Mouse (Mus musculus): Measurements from ENCODE around the gene Fut2. TPM values are rescaled to one million over a fixed set of nuclear protein-coding genes. Genes with fewer than 3 reads are reported as not detected.

Gene Fut2
- total RNA-seq, 2 experiments from 2014 or later = not detected

DNA sequence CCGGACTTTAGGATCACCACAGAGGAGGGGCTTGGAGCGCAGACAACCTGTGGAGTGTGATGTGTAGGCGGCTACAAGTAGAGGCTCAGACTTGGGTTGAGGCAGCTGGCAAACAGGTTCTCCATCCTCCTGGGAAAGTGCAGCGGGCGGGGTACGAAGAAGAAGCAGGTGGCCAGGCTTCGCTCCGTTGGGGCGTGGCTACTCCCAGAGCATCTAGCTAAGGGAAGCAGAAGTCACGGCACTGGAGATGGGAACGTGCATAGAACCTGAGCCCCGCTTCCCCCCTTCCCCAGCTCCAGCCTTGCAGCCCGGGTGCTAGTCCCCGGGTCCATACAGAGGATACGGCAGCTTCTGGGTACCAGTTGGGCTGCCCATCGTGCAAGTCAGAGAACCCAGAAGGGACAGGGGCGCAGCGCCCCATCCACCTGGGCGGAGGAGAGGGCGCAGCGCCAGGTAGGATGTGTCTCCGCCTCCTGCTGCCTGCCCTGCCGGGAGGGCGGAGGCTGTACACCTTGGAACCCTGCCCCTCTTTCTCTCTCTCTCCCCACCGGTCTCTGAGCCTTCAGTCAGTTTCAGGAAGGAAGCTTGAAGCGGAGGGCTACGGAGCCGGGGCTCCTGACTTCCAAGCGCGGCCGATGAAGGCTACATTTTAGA is 49.0 kb downstream of the Fut2 start, which contains the start of gene Fut1:
TSS of gene Fut1 (plus strand) at position 248 of the 654 bp plus-strand sequence.
- no peak for DNase-seq (ENCODE audit: low spot score in 2 of 2)

DNA sequence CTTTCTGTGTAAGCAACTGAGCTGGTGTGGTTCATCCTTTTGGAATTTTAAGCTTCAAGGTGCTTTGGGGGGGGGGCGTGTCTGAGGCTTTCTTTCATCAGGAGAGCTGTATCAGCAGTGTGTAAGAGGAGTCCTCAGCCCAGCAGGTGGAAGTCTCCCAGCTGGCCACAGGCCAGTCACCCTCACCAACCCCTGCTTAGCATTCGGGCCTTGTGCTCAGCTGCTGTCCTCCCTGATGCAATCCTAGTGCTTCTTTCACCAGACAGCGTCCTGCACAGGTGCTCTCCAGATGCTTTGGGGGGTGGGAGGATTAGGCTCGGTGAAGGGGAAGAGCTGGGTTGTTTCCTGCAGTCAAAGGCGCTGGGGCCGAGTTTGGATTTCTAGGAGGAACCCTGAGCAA is 49.9 kb downstream of the Fut2 start:
- no peak for DNase-seq (ENCODE audit: low spot score in 2 of 2)

DNA sequence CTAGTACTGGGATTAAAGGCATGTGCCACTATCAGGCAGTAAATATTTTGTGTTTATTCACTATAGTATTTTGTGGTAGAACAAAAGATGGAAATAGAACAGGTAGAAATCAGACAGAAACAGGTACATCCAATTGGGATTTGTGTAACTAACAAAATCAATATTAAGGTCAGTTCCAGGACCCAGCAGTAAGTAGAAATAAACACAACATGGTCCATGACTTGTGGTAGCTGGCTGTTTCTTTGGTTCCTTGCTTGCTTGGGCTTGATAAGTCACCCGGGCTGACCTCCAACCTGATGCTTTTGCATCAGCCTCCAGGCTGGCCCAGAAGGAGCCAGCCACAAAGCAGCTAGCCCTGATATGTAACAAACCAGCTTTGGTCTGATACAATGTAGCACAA is 56.7 kb downstream of the Fut2 start:
- DNase-seq (ENCODE audit: low spot score in 2 of 2) = no peak

DNA sequence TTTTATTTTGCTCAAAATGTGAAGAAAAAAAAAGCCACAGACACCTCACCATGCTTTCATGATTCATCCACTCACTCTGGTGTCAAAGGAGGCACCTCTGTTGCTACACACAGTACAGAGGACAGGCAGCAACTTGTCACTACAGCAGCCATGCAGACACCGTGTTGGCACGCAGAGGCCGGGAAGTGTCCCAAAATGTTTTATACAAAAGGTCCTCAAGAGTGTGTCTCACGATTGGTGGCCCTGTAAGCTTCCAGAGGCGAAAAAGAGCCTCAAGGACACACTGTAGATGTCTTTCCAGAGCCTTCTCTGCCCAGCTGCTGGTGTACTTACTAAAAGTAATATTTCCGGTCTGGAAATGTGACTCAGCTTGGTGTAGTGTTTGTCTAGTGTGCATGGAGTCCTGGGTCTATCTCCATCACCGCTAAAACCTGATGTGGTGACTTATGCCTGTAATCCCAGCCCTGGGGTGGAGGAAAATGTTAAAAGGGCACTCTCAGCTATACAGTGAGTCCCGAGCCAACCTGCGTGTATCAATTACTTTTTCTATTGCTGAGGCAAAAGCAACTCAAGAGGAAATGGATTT is 60.4 kb downstream of the Fut2 start:
- DNase-seq (ENCODE audit: low spot score in 2 of 2) = no peak

DNA sequence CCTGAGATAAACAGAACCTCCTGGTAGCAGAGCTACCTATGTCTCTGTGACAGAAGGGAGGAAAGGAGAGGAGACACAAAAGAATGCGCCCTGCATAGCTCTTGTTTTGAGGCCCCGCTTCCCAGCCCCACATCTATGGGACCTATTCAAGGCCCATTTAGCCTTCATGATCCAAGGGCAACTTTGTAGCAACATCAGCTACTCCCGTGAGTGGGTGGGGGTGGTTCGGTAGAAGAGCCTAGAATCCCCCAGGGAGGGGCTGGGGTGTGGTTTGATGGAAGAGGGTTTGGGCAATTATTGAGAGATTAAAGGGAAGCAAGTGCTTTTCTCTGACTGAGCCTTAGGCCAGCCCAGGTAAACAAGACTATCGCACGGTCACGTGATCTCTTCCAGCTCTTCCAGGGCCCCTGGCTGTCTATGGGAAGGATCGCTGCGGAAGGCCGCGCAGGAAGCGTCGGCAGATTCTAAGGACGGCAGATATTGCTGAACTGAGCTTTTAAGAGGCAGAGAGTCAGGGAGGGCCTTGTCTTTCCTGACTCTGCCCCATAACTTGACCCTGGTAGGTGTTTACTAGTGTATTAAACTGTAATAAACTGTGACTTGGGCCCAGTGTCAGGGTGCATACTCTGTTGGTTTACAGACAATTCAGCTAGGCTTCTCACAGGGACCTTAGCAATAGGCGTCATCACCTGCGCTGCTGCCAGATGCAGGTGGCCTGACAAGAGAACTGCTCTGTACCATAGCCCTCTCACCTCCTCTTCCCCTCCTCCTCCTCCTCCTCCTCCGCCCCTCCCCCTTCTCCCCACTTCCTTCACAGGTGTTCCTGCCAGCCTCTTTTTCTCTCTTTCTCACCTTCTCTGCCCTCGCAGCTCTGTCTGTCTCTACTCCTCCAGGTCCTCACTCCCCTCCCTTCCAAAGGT is 67.0 kb downstream of the Fut2 start:
- no peak for DNase-seq (ENCODE audit: low spot score in 2 of 2)

Other genes with a start within 250 kb of the Fut2 start
- not detected for gene Lhb, start 245.6 kb downstream of the Fut2 start, total RNA-seq (2021)
- gene Gys1, start 231.6 kb downstream of the Fut2 start, total RNA-seq (2021) = 100 to 1,000 TPM; 114 to 133 TPM
- 10 to 100 TPM; 41.4 to 41.8 TPM for gene Ruvbl2, start 228.3 kb downstream of the Fut2 start, total RNA-seq (2021)
- 100 to 1,000 TPM; 339 to 373 TPM for gene Ftl1, start 206.5 kb downstream of the Fut2 start, total RNA-seq (2021)
- gene Bax, start 199.5 kb downstream of the Fut2 start, total RNA-seq (2021) = 10 to 100 TPM; 39.3 to 43.8 TPM
- gene Tulp2, start 184.5 kb downstream of the Fut2 start, total RNA-seq (2021) = under 1 TPM; 0.17 to 0.36 TPM
- 1 to 10 TPM; 3.8 to 5.4 TPM for gene Gm45808, start 179.6 kb downstream of the Fut2 start, total RNA-seq (2021)
- 1 to 10 TPM; 8.3 TPM for gene Dhdh, start 177.6 kb downstream of the Fut2 start, total RNA-seq (2021)
- gene Nucb1, start 156.0 kb downstream of the Fut2 start, total RNA-seq (2021) = 100 to 1,000 TPM; 182 to 199 TPM
- gene Ppp1r15a, start 140.1 kb downstream of the Fut2 start, total RNA-seq (2021) = 10 to 100 TPM; 22.7 to 23.5 TPM
- gene Plekha4, start 140.1 kb downstream of the Fut2 start, total RNA-seq (2021) = 10 to 100 TPM; 17.1 to 20.3 TPM
- gene Hsd17b14, start 111.5 kb downstream of the Fut2 start, total RNA-seq (2021) = under 1 TPM; 0.61 to 0.80 TPM
- gene Bcat2, start 96.2 kb downstream of the Fut2 start, total RNA-seq (2021) = 10 to 100 TPM; 32.2 to 36.3 TPM
- gene Fgf21, start 50.9 kb downstream of the Fut2 start, total RNA-seq (2021) = not detected
- gene Fut1, start 49.1 kb downstream of the Fut2 start, total RNA-seq (2021) = not detected
- gene Izumo1, start 44.6 kb downstream of the Fut2 start, total RNA-seq (2021) = under 1 TPM; 0.34 to 0.36 TPM
- gene Rasip1, start 38.9 kb downstream of the Fut2 start, total RNA-seq (2021) = 10 to 100 TPM; 23.0 to 25.6 TPM
- 100 to 1,000 TPM; 170 to 187 TPM for gene Mamstr, start 26.4 kb downstream of the Fut2 start, total RNA-seq (2021)
- 1 to 10 TPM in 1 of 2 experiments, under 1 TPM in 1; 0.88 to 1.3 TPM for gene Ntn5, start 17.6 kb upstream of the Fut2 start, total RNA-seq (2021)
- gene Sec1, start 28.0 kb upstream of the Fut2 start, total RNA-seq (2021) = under 1 TPM; 0.23 to 0.39 TPM
- 1 to 10 TPM; 4.6 to 4.9 TPM for gene Car11, start 33.4 kb upstream of the Fut2 start, total RNA-seq (2021)
- 10 to 100 TPM; 22.1 to 26.9 TPM for gene Dbp, start 38.7 kb upstream of the Fut2 start, total RNA-seq (2021)
- 1,000 to 10,000 TPM in 1 of 2 experiments, 100 to 1,000 TPM in 1; 1,000 to 1,132 TPM for gene Rpl18, start 49.1 kb upstream of the Fut2 start, total RNA-seq (2021)
- gene Sphk2, start 51.6 kb upstream of the Fut2 start, total RNA-seq (2021) = 10 to 100 TPM; 17.4 to 17.9 TPM
- gene Fam83e, start 54.8 kb upstream of the Fut2 start, total RNA-seq (2021) = under 1 TPM; 0.34 to 0.52 TPM
- not detected for gene Spaca4, start 59.4 kb upstream of the Fut2 start, total RNA-seq (2021)
- gene Lmtk3, start 117.3 kb upstream of the Fut2 start, total RNA-seq (2021) = under 1 TPM; 0.54 to 0.65 TPM
- gene Sult2b1, start 118.3 kb upstream of the Fut2 start, total RNA-seq (2021) = under 1 TPM in 1 of 2 experiments, not detected in 1; 0.60 TPM
- 10 to 100 TPM; 56.1 to 61.5 TPM for gene Cyth2, start 148.2 kb upstream of the Fut2 start, total RNA-seq (2021)
- under 1 TPM; 0.39 TPM for gene Kcnj14, start 158.4 kb upstream of the Fut2 start, total RNA-seq (2021)
- gene Grwd1, start 164.6 kb upstream of the Fut2 start, total RNA-seq (2021) = 10 to 100 TPM; 17.4 to 18.0 TPM
- gene Kdelr1, start 206.4 kb upstream of the Fut2 start, total RNA-seq (2021) = 100 to 1,000 TPM; 101 to 104 TPM
- gene Grin2d, start 212.0 kb upstream of the Fut2 start, total RNA-seq (2021) = 1 to 10 TPM; 1.2 to 1.5 TPM
- gene Syngr4, start 230.3 kb upstream of the Fut2 start, total RNA-seq (2021) = under 1 TPM; 0.39 to 0.75 TPM
- 10 to 100 TPM; 31.4 to 33.7 TPM for gene Tmem143, start 230.5 kb upstream of the Fut2 start, total RNA-seq (2021)

Measured in gastrocnemius, postnatal 4 days (tissue).